Mouse (Mus musculus): ENCODE results near the gene Gabbr2.
"Not testable (repeated sequence)": the region's sequence is repeated elsewhere in the genome, so short reads cannot be mapped to it uniquely, and the experiment has no call there.

Gene Gabbr2

GRCm38 (mm10) chr4:46641283-46641682 is 350.4 kb downstream of the Gabbr2 start:
- DNase-seq: peak; percentile 46

GRCm38 (mm10) chr4:46639866-46640265 is 351.8 kb downstream of the Gabbr2 start:
- DNase-seq: no peak

DNA sequence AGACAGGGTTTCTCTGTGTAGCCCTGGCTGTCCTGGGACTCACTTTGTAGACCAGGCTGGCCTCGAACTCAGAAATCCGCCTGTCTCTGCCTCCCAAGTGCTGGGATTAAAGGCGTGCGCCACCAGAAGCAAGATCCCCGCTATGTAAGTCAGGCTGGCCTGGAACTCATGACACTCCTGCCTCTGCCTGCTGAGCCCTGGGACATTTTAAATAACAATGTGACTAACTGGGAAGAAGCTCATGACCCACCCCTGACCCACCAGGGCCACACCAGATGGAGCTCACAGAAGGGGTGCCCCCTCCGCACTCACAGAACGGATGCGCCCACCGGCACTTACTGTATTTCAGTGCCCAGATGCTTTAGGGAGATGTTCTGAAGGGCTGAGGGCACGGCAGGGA is 354.4 kb downstream of the Gabbr2 start:
- DNase-seq: not testable (repeated sequence)

DNA sequence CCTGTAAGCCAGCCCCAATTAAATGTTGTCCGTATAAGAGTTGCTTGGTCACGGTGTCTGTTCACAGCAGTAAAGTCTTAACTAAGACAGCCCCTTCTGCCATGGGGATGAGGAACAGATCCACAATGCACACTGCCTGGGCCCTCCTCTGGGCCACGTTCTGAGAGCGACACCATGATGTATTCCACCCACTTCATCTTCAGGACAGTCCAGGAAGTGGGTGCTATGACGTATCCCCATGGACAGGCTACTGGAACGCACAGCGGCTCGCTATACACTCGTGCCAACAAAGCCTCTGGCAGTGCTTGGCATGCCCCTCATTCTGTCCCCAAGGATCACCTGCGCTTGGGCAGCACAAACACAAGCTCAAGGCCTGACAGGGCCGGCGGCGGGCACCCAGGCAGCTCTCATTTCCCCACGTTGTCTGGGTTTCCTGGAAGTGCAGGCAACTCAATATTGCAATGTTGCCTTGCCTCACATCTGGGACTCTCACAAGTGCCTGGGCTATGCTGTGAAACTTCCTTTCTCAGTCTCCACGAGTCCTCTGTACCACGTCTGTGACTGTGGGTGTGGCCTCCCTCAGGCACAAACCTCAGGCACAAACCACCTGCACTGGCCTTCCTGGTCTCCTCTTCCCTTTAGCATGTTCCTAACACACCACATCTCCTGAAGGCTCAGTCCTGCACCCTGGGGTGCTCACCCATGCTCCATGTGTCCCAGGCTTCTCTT is 355.8 kb downstream of the Gabbr2 start:
- no peak for DNase-seq

DNA sequence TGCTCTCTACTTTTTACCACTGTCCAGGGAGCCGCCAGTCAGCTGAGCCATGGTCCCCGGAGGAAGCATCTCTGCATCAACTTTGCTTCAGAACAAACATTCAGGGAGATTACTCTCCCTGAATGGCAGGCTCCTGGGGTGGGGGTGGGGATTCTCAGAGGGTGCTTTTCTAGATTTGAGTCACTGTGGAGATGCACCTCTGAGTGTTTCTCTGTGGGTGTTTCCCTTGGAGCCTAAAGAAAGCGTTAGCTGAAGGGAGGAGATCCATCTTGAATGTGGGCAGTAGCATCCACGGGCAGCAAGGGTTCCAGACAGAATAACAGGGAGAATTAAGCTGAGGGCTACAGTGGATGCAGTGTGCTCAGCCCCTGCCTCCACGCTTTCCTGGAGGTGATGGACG is 356.8 kb downstream of the Gabbr2 start:
- no peak for DNase-seq

GRCm38 (mm10) chr4:46633565-46633964 is 358.1 kb downstream of the Gabbr2 start:
- DNase-seq: not testable (repeated sequence)

GRCm38 (mm10) chr4:46632465-46632864 is 359.2 kb downstream of the Gabbr2 start:
- DNase-seq: no peak

GRCm38 (mm10) chr4:46630390-46630789 is 361.3 kb downstream of the Gabbr2 start:
- peak; percentile 44 for DNase-seq

DNA sequence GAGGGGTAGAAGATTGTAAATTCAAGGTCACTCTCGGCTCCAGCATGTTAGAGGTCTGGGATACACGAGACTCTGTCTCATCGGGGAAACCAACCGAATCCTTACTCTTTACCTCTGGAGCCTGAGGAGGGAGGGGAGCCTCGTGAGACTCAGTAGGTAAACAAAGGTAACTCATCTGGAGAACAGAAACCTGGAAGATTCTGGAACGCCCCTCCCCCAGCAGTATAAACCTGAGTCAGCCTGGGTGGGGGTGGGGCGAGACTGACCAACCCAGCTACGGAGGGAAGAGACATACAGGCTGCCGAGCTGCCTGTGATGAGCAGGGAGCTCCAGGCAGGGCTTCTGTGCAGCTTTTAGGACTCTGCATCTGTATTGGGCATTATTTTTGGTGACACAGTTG is 362.8 kb downstream of the Gabbr2 start:
- peak; percentile 17 for DNase-seq

GRCm38 (mm10) chr4:46628081-46628480 is 363.6 kb downstream of the Gabbr2 start:
- peak; percentile 16 for DNase-seq

- peak; percentile 20 for DNase-seq
Measured at GRCm38 (mm10) chr4:46625101-46625500, 366.6 kb downstream of the Gabbr2 start.

GRCm38 (mm10) chr4:46623007-46623406 is 368.7 kb downstream of the Gabbr2 start:
- DNase-seq: no peak

DNA sequence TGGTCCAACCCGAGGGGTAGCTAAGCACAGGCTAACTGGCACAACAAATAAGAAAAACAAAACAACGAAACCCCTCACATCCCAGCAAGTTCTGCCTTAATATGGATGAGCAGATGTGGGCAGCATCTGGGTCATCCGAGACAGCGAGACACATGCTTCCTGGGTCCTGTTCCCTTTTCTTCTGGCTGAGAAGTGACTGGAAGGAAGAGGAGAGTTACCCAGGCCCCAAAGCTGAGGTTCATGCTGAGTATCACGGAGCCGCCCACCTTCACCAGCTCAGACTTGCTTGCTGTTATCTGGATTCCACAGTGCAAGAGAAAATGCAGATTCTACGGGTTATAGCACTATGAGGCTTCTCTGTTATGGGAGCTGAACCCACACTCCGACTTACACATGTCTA is 370.7 kb downstream of the Gabbr2 start:
- no peak for DNase-seq

DNA sequence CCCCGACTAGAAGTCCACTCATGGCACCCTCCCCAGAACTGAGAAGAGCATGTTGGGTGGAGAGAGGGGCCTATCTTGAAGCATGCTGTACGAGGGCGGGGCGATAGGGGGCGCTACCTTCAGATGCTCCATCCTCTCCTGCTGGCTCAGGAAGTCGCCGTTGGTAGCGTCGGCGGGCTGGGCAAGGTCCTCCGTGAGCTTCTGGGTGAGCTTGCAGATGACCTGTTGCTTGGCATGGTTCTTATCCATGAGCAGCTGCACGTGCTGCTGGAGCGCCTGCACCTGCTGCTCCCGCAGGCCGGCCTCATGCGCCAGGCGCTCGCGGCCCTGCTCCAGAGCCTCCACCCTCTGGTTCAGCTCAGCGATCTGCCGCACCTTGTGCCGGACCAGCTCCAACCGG is 371.3 kb downstream of the Gabbr2 start:
- DNase-seq: peak; percentile 68

DNA sequence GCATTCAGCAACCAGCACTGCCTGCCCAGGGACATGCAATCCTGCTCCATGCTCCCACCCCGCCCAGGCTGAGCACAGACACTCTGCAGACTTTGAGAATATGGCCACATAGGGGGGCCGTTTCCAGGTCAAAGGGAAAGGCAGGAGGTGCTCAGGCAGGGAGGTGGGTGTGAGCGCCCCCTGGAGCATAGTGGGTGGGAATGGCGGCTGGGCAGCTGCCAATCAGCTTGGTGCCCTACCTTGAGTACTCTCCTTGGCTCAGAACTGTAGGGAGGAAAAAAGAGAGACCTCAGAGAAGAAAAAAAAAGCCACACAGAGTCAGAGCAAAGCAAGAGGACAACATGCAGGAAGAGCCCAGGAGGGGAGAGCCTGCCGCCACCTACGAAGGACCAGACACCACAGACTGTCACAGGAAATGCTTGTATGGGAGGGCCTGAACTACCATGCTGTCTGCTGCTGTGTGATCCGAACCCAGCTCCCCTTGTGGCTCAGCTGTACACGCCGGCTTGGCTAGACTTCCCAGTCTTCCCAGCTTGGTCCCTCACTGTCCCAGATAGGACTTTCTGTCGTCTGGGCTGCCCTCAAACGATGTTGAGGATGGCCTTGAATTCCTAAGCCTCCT is 373.4 kb downstream of the Gabbr2 start:
- DNase-seq: no peak

DNA sequence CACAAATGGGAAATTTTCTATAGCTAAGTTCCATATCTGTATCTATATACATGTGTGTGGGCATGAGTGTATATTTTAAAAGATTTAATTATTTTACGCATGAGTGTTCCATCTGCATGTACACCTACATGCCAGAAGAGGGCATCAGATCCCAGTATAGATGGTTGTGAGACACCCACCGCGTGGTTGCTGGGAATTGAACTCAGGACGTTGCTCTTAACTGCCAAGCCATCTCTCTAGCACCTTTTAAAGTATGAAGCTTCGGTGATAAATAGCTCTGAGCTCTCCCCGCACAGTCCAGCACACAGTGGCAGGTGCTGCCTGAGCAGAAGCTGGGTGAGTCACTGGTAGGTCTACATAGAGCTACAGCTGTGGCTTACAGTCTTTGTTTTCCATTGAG is 374.3 kb downstream of the Gabbr2 start:
- DNase-seq: no peak

GRCm38 (mm10) chr4:46614641-46615040 is 377.0 kb downstream of the Gabbr2 start:
- DNase-seq: no peak

- DNase-seq: no peak
Measured at GRCm38 (mm10) chr4:46613618-46614017, 378.1 kb downstream of the Gabbr2 start.

Measured in retina, postnatal 1 day (tissue).